16 mouse cellular contexts compared by ENCODE assay signal in genomic region chr6:33516798-33517197, GRCm38 (mm10).
DNase-seq lines count a peak whose midpoint lies in the region; ATAC-seq lines count a peak whose summit lies in the region.
"Had no signal": no experiment of that assay in that cellular context is flagged by ENCODE, and none has a peak within 500 bp of the region (broad histone marks: within the 10 kb centered on the region; RNA-seq: fewer than 3 reads in every experiment).

No protein-coding gene starts in this region.

- no peak overlapping the region for H3K4me3 ChIP-seq in heart, embryonic 12.5 days
- H3K4me3 ChIP-seq: embryonic facial prominence, embryonic 13.5 days; midbrain, embryonic 12.5 days; neural tube, embryonic 15.5 days had no signal

- no peak for ATAC-seq in heart, embryonic 12.5 days (ENCODE audit: insufficient number of reproducible peaks, low FRiP score)
- ATAC-seq: CD4-positive, CD25-positive, alpha-beta regulatory T cell, adult 4 months; liver, postnatal 0 days had no signal

- H3K9ac ChIP-seq in heart, embryonic 12.5 days: no peak overlapping the region
- H3K9ac ChIP-seq: embryonic facial prominence, embryonic 13.5 days; liver, postnatal 0 days; midbrain, embryonic 12.5 days; neural tube, embryonic 15.5 days had no signal

- H3K27ac ChIP-seq in heart, embryonic 12.5 days (ENCODE audit: poor library complexity, severe bottlenecking): no peak overlapping the region
- H3K27ac ChIP-seq: embryonic facial prominence, embryonic 13.5 days; midbrain, embryonic 12.5 days; neural tube, embryonic 15.5 days had no signal

- H3K27me3 ChIP-seq in heart, embryonic 12.5 days (replicated peaks): no peaks in the 10 kb centered on the region
- H3K27me3 ChIP-seq: embryonic facial prominence, embryonic 13.5 days; midbrain, embryonic 12.5 days; neural tube, embryonic 15.5 days had no signal

- H3K4me2 ChIP-seq in heart, embryonic 12.5 days: no peak overlapping the region
- H3K4me2 ChIP-seq: embryonic facial prominence, embryonic 13.5 days; midbrain, embryonic 12.5 days; neural tube, embryonic 15.5 days had no signal

- peaks cover 11% of the 10 kb centered on the region; the same call in 1 of the 2 replicates for H3K4me1 ChIP-seq in heart, embryonic 12.5 days (replicated peaks)
- H3K4me1 ChIP-seq: neural tube, embryonic 15.5 days had no signal

- no peaks in the 10 kb centered on the region for H3K36me3 ChIP-seq in heart, embryonic 12.5 days
- H3K36me3 ChIP-seq: embryonic facial prominence, embryonic 13.5 days; midbrain, embryonic 12.5 days; neural tube, embryonic 15.5 days had no signal

- 83% methylated on average over 6 of the region's 6 CpGs for WGBS in heart, embryonic 12.5 days

- H3K9me3 ChIP-seq in heart, embryonic 12.5 days (replicated peaks): no peaks in the 10 kb centered on the region
- H3K9me3 ChIP-seq: embryonic facial prominence, embryonic 13.5 days; G1E; midbrain, embryonic 12.5 days; neural tube, embryonic 15.5 days had no signal

- DNase-seq in heart, adult 8-10 months (ENCODE audit: low spot score): peak; percentile 18
- peak; percentile 34 for DNase-seq in thymus, postnatal 4 days
- DNase-seq in thymus, postnatal 10 days (ENCODE audit: low spot score in 2 of 2): no peak
- peak; percentile 21 for DNase-seq in gastrocnemius, postnatal 25 days
- no peak for DNase-seq in lung, postnatal 4 days
- no peak for DNase-seq in B cell, adult 2 months
- DNase-seq: kidney, adult 2 months; kidney, postnatal 36 days; liver; liver, postnatal 0 days had no signal

Comparison
In these comparisons a context has a peak if more than half of its experiments do, and no peak if none do; other contexts are left out.
1. DNase-seq: peak in heart, adult 8-10 months (single experiment), thymus, postnatal 4 days (single experiment) and gastrocnemius, postnatal 25 days (single experiment); none in thymus, postnatal 10 days (0 of 2), lung, postnatal 4 days (0 of 2) and B cell, adult 2 months (0 of 2).